ENCODE assay signal across 14 mouse cellular contexts in the genomic region with DNA sequence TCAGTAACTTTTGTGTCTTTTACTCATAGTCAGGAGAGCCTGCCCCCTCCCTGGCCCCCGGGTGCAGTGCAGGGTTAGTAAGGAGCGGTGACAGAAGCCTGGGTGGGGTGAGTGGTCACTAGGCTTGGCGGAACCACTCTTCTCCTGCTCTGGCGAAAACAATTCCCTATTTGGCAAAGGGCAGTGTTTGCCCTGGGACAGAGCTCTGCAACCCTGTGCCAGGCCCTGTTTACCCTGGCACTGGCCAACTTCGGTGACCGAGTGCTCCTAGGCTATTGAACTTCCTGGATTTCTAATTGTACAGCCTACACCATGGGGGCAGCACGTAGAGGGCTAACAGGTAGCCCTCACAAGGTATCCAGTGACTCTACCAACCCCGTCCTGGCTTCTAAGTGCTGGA.
DNase-seq lines count a peak whose midpoint lies in the region; ATAC-seq and TF ChIP-seq lines count a peak whose summit lies in the region.
"Had no signal": no experiment of that assay in that cellular context is flagged by ENCODE, and none has a peak within 500 bp of the region (broad histone marks: within the 10 kb centered on the region; RNA-seq: fewer than 3 reads in every experiment).

No protein-coding gene starts in this region.

- H3K9me3 ChIP-seq in liver, embryonic 12.5 days (replicated peaks), result no peaks in the 10 kb centered on the region
- no peaks in the 10 kb centered on the region for H3K9me3 ChIP-seq in limb, embryonic 10.5 days (replicated peaks)
- H3K9me3 ChIP-seq: forebrain, embryonic 15.5 days had no signal

- peaks cover 31% of the 10 kb centered on the region for H3K4me1 ChIP-seq in liver, adult 2 months (ENCODE audit: control insufficient read depth, insufficient read depth, low read length)
- H3K4me1 ChIP-seq in liver, embryonic 12.5 days, result no peaks in the 10 kb centered on the region
- H3K4me1 ChIP-seq in limb, embryonic 10.5 days, result no peaks in the 10 kb centered on the region
- H3K4me1 ChIP-seq: forebrain, embryonic 15.5 days had no signal

- H3K79me2 ChIP-seq in liver, adult 2 months (ENCODE audit: control insufficient read depth, insufficient read depth, low read length), result no peaks in the 10 kb centered on the region

- ATAC-seq in liver, embryonic 12.5 days, result no peak
- ATAC-seq: forebrain, embryonic 15.5 days; midbrain, embryonic 16.5 days; Patski had no signal

- 20% methylated on average over 8 of the region's 8 CpGs for WGBS in liver, adult 2 months
- WGBS in liver, embryonic 12.5 days (ENCODE audit: insufficient replicate concordance), result 68% methylated on average over 8 of the region's 8 CpGs
- 92% methylated on average over 8 of the region's 8 CpGs for WGBS in limb, embryonic 10.5 days

- H3K4me2 ChIP-seq in liver, embryonic 12.5 days, result no peak overlapping the region
- H3K4me2 ChIP-seq: forebrain, embryonic 15.5 days; liver, embryonic 11.5 days had no signal

- no peak overlapping the region for H3K27ac ChIP-seq in liver, adult 2 months (replicated peaks; ENCODE audit: insufficient read depth, low read depth, low read length)
- H3K27ac ChIP-seq in liver, embryonic 12.5 days, result no peak overlapping the region
- H3K27ac ChIP-seq in limb, embryonic 10.5 days, result no peak overlapping the region
- H3K27ac ChIP-seq: forebrain, embryonic 15.5 days had no signal

- H3K36me3 ChIP-seq in liver, adult 2 months (ENCODE audit: control insufficient read depth, insufficient read depth, low read length), result no peaks in the 10 kb centered on the region
- no peaks in the 10 kb centered on the region for H3K36me3 ChIP-seq in liver, embryonic 12.5 days
- no peaks in the 10 kb centered on the region for H3K36me3 ChIP-seq in limb, embryonic 10.5 days
- H3K36me3 ChIP-seq: forebrain, embryonic 15.5 days had no signal

- no peaks in the 10 kb centered on the region for H3K27me3 ChIP-seq in liver, adult 2 months (ENCODE audit: control insufficient read depth, insufficient read depth, low read length)
- H3K27me3 ChIP-seq in liver, embryonic 12.5 days (replicated peaks), result no peaks in the 10 kb centered on the region
- H3K27me3 ChIP-seq in limb, embryonic 10.5 days (ENCODE audit: low read depth, poor library complexity, severe bottlenecking), result no peaks in the 10 kb centered on the region
- H3K27me3 ChIP-seq: forebrain, embryonic 15.5 days; Patski had no signal

- no peak for TF ChIP-seq CTCF in liver, adult 2 months (IDR thresholded peaks at IDR 0.05; ENCODE audit: low read depth, low read length)

- TF ChIP-seq POLR2A in liver, adult 2 months (IDR thresholded peaks at IDR 0.05; ENCODE audit: extremely low read depth, insufficient read depth, low read length), result no peak

- no peak overlapping the region for H3K9ac ChIP-seq in liver, adult 2 months (ENCODE audit: low read depth, low read length)
- H3K9ac ChIP-seq in liver, embryonic 12.5 days, result no peak overlapping the region
- H3K9ac ChIP-seq: forebrain, embryonic 15.5 days had no signal

- H3K4me3 ChIP-seq in liver, adult 2 months (ENCODE audit: insufficient read depth, low read depth, low read length), result no peak overlapping the region
- no peak overlapping the region for H3K4me3 ChIP-seq in liver, embryonic 12.5 days
- no peak overlapping the region for H3K4me3 ChIP-seq in limb, embryonic 10.5 days
- H3K4me3 ChIP-seq: forebrain, embryonic 15.5 days had no signal

- DNase-seq in adrenal gland, adult 2 months, result peak; percentile 28
- DNase-seq in adrenal gland, postnatal 25 days, result no peak
- DNase-seq in heart, adult 18-20 months, result peak; percentile 46 to 71
- DNase-seq in heart, postnatal 4 days, result no peak
- peak; percentile 89 for DNase-seq in liver, adult 2 months (ENCODE audit: extremely low read depth, low read depth, low spot score)
- DNase-seq in limb, embryonic 10.5 days (ENCODE audit: low spot score), result no peak
- DNase-seq in yolk sac, embryonic 10.5 days (ENCODE audit: low spot score), result no peak
- DNase-seq: gastrocnemius, postnatal 10 days; thymus, adult 18-20 months had no signal

Comparison
In these comparisons a context has a peak if more than half of its experiments do, and no peak if none do; other contexts are left out.
1. DNase-seq: peak in adrenal gland, adult 2 months (single experiment), heart, adult 18-20 months (2 of 2) and liver, adult 2 months (single experiment); none in adrenal gland, postnatal 25 days (single experiment), heart, postnatal 4 days (single experiment), limb, embryonic 10.5 days (single experiment) and yolk sac, embryonic 10.5 days (single experiment).